Mouse (Mus musculus) testis, adult 2 months (tissue): ENCODE measurements around the gene Aoc3.

Experiments
- CTCF ChIP-seq: fragments of 200-500 bp; IDR thresholded peaks from 2 replicates; pipeline ENCODE4 v1.5.1; 2012; ENCODE audit warnings: low read depth, mild to moderate bottlenecking, inconsistent platforms, low read length, moderate library complexity; ENCODE audit not compliant: control insufficient read depth, insufficient read depth, insufficient replicate concordance
- POLR2A ChIP-seq: fragments of 200-500 bp; IDR thresholded peaks from 2 replicates; pipeline ENCODE4 v1.6.1; 2012; ENCODE audit warnings: low read depth, mild to moderate bottlenecking, inconsistent platforms, low read length, moderate library complexity; ENCODE audit not compliant: control insufficient read depth

GRCm38 (mm10) chr11:101282896-101283295 lies 47.5 kb upstream of the Aoc3 start:
- TF ChIP-seq CTCF (no peak), POLR2A (no peak)
